Mouse (Mus musculus): ENCODE data around the gene Fam126a. TPM values are rescaled to one million over a fixed set of nuclear protein-coding genes. Genes with fewer than 3 reads are reported as not detected.

Gene Fam126a
- total RNA-seq, 2 experiments from 2014 or later = 210 to 281 TPM

- ATAC-seq (replicated peaks; ENCODE audit: low FRiP score, poor library complexity, severe bottlenecking) = no peak
Measured at GRCm38 (mm10) chr5:23995951-23996350, 34.5 kb downstream of the Fam126a start.

- ATAC-seq (replicated peaks; ENCODE audit: low FRiP score, poor library complexity, severe bottlenecking) = no peak
Measured at GRCm38 (mm10) chr5:23994929-23995328, 35.6 kb downstream of the Fam126a start.

- no peak for ATAC-seq (replicated peaks; ENCODE audit: low FRiP score, poor library complexity, severe bottlenecking)
Measured at GRCm38 (mm10) chr5:23994231-23994630, 36.3 kb downstream of the Fam126a start.

GRCm38 (mm10) chr5:23993553-23993894 is 37.0 kb downstream of the Fam126a start:
- ATAC-seq (replicated peaks; ENCODE audit: low FRiP score, poor library complexity, severe bottlenecking) = no peak

- no peak for ATAC-seq (replicated peaks; ENCODE audit: low FRiP score, poor library complexity, severe bottlenecking)
Measured at GRCm38 (mm10) chr5:23992876-23993552, 37.5 kb downstream of the Fam126a start.

GRCm38 (mm10) chr5:23990001-23990400 is 40.5 kb downstream of the Fam126a start:
- ATAC-seq (replicated peaks; ENCODE audit: low FRiP score, poor library complexity, severe bottlenecking) = no peak

- ATAC-seq (replicated peaks; ENCODE audit: low FRiP score, poor library complexity, severe bottlenecking) = no peak
Measured at GRCm38 (mm10) chr5:23987792-23988191, 42.7 kb downstream of the Fam126a start.

GRCm38 (mm10) chr5:23982081-23982480 is 48.4 kb downstream of the Fam126a start:
- no peak for ATAC-seq (replicated peaks; ENCODE audit: low FRiP score, poor library complexity, severe bottlenecking)

- ATAC-seq (replicated peaks; ENCODE audit: low FRiP score, poor library complexity, severe bottlenecking) = no peak
Measured at GRCm38 (mm10) chr5:23978516-23978915, 52.0 kb downstream of the Fam126a start.

- ATAC-seq (replicated peaks; ENCODE audit: low FRiP score, poor library complexity, severe bottlenecking) = no peak
Measured at GRCm38 (mm10) chr5:23974994-23975575, 55.4 kb downstream of the Fam126a start.

- ATAC-seq (replicated peaks; ENCODE audit: low FRiP score, poor library complexity, severe bottlenecking) = peak; percentile 70
Measured at GRCm38 (mm10) chr5:23967705-23968104, 62.8 kb downstream of the Fam126a start.

GRCm38 (mm10) chr5:23964599-23965165 is 65.8 kb downstream of the Fam126a start:
- no peak for ATAC-seq (replicated peaks; ENCODE audit: low FRiP score, poor library complexity, severe bottlenecking)

- peak; percentile 70 for ATAC-seq (replicated peaks; ENCODE audit: low FRiP score, poor library complexity, severe bottlenecking)
Measured at GRCm38 (mm10) chr5:23953047-23953446, 77.4 kb downstream of the Fam126a start.

GRCm38 (mm10) chr5:23948071-23948470 is 82.4 kb downstream of the Fam126a start:
- no peak for ATAC-seq (replicated peaks; ENCODE audit: low FRiP score, poor library complexity, severe bottlenecking)

GRCm38 (mm10) chr5:23945056-23945455 is 85.4 kb downstream of the Fam126a start:
- no peak for ATAC-seq (replicated peaks; ENCODE audit: low FRiP score, poor library complexity, severe bottlenecking)

GRCm38 (mm10) chr5:23943534-23943933 is 87.0 kb downstream of the Fam126a start:
- ATAC-seq (replicated peaks; ENCODE audit: low FRiP score, poor library complexity, severe bottlenecking) = no peak

GRCm38 (mm10) chr5:23923481-23924165 is 106.9 kb downstream of the Fam126a start:
- peak; percentile 74 for ATAC-seq (replicated peaks; ENCODE audit: low FRiP score, poor library complexity, severe bottlenecking)

- peak; percentile 75 for ATAC-seq (replicated peaks; ENCODE audit: low FRiP score, poor library complexity, severe bottlenecking)
Measured at GRCm38 (mm10) chr5:23922516-23923291, 107.8 kb downstream of the Fam126a start.

- ATAC-seq (replicated peaks; ENCODE audit: low FRiP score, poor library complexity, severe bottlenecking) = peak; percentile 44
Measured at GRCm38 (mm10) chr5:23921316-23921715, 109.2 kb downstream of the Fam126a start.

All from erythroblast, adult 5-6 weeks (primary cell).